Mouse (Mus musculus) right cerebral cortex, postnatal 10 days (tissue): ENCODE measurements around the gene Atpaf2.
"Not testable (repeated sequence)": the region's sequence is repeated elsewhere in the genome, so short reads cannot be mapped to it uniquely, and the experiment has no call there.

Source experiments
- DNase-seq, 2 experiments: peaks; one replicate each; pipeline ENCODE4 v3.0.0; 2021; ENCODE audit warnings: low spot score in 2 of 2

Gene Atpaf2

DNA sequence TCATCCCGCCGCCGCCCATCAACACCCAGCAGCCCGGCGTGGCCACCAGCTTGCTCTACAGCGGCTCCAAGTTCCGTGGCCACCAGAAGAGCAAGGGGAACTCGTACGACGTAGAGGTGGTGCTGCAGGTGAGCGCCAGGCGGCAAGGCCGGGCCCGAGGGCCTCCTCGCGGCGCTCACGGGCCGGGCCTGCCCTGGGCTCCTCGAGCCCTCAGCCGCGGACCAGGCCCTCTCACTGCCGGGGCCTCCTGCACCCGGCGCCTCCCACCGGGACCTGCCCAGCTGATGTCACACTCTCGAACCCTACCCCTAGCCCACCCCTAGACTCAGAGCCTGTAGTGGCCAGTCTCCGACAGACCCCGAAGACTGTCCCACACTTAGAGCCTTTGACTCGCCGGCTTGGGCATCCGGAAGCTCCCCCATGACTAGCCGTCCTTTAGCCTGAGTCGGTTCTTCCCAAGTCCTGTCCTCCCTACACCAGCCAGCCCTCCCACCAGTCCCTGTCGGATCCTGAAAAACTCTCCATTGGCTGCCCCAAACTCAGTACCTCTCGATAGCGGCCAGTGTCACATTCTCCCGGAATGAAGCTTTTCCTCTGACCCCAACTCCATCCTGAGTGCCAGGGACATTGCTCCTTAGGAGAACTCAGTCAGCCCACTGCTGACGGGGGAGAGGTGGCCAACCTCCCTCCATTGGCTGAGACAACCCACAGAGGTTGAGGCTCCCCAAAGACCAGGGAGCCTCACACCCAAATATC is at the start of gene Atpaf2:
Gene Atpaf2 (minus strand): TSS at position 741 of the 756 bp plus-strand sequence.
- peak in 1 of 2 experiments; percentile 52 for DNase-seq

DNA sequence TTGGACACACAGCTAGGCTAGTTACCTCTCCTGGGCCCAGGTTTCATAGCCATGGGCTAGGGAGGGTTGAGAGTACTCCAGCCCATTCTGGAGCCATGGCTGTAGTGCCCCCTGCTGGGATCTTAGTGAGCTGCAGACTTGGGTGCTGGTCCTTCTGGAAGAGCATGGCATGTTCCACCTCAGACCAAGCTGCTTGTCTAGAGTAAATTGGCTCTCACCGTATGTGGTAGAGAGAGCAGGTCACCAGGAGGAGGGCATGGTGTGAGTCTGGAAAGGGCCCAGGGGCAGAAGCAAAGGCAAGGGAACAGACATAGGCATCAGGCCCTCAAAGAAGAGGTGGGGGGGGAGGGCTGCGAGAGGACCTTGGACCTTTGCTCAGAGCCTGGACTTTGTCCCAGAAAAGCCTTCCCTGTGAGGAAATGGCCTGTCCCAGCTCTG is 47.7 kb upstream of the Atpaf2 start:
- no peak for DNase-seq

DNA sequence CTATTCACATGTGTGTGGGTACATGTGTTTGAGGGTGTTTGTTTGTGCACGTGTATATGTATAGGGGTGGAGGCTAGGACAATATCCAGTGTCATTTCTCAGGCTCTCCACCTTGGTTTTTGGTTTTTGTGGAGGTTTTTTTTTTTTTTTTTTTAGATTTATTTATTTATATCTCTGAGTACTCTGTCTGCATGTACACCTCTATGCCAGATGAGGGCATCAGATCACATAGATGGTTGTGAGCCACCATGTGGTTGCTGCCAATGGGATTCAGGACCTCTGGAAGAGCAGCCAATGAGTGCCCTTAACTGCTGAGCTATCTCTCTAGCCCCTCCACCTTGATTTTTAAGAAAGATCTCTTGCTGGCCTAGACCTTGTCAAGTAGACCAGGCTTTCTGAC is 39.7 kb upstream of the Atpaf2 start:
- no peak for DNase-seq

DNA sequence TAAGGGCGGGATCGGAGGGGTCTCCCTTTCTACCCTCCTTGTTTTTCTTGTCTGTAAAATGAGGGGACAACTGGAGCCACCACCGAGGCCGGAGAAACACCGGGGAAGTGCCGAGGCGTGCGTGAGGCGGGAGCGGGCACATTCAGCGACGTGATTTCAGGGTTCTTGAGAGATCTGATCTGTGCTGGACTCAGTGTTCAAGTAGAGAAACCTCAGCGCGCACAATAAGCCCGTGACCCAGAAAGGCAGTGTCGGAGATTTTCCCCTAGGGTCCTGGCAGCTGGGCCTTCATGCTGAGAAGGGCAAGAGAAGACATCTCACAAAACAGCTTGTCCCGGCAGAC is 36.5 kb upstream of the Atpaf2 start:
- no peak for DNase-seq

DNA sequence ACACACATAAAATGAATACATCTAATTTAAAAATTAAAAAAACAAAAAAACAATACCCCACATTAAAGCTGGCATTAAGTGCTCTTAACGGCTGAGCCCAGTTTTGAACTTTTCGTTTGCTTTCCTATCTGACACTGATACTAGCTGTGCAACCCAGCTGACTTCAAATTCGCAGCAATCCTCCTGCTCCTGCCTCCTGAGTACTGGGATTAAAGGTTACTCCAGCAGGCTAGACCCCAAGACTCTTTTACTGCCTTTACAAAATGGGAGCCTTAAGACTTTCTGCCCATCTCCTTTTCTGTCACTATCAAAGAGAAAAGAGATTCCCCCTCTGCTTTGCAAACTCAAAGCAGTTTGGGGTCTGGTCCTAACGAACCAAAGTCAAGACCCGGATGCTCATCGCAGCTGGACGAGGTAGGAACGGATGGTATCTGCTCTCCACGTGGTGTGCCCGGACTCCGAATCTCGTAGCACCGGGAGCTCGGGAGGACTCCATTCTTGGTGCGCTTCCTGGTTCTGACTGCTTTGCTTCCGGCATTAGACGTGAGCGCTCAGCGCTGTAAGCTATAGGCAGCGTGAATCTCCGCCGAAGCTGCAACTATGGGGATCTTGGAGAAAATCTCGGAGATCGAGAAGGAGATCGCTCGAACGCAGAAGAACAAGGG is 36.0 kb upstream of the Atpaf2 start, which contains the start of gene Drg2:
Gene Drg2 (plus strand): TSS at position 512 of the 665 bp plus-strand sequence.
- DNase-seq: peak; percentile 93 to 95

DNA sequence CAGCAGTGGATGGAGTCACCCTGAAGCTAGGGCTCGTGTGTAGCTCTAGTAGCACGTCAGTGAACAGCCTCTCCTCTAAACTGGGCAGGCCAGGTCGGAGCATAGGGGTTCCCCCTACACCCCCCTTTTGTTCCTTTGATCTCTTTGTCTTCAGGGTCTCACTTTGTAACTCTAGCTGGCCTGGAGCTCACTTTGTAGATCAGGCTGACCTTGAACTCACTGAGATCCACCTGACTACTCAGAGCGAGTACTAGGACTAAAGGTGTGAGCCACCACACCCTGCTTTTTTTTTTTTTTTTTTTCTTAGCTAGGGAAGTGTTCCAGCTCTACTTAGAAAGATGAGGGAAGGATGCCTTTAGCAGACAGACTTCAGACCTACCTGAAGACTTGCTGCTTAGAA is 25.8 kb upstream of the Atpaf2 start:
- DNase-seq: no peak

DNA sequence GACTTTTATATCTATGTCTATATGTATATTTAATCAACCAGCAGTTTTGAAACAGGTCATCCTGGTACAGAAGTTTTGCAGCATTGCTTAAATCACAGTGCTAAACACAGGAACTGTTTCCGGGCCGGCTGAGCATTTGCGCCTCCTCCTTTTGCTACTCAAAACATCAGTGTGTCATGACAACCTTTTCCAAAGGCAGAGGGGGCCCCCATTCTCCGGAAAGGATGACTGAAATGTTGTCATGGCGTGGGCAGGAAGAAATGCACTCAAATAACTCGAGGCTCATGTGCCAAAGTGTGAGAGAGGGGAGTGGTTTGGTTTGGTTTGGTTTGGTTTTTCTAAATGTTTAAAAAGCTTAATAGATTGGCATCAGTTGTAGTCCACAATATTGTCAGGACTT is 24.6 kb upstream of the Atpaf2 start:
- no peak for DNase-seq

DNA sequence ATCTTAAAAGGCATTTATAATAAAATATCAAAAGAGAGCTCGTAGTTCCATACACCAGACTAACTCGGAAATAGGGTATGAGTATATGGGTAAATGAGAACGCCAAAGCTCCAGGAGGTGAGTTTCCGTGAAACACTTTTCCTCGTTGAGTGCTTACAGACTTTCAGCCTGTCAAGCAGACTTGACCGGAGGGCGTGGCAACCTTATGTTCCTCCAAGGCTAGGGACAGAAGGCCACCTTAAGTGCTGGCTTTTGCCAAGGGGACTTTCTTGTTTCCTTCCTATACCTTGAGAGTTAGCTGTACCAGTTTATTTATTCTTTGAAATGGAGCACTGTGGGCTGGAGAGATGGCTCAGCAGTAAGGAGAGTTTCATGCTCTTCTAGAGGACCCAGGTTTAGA is 21.9 kb upstream of the Atpaf2 start:
- DNase-seq: no peak

DNA sequence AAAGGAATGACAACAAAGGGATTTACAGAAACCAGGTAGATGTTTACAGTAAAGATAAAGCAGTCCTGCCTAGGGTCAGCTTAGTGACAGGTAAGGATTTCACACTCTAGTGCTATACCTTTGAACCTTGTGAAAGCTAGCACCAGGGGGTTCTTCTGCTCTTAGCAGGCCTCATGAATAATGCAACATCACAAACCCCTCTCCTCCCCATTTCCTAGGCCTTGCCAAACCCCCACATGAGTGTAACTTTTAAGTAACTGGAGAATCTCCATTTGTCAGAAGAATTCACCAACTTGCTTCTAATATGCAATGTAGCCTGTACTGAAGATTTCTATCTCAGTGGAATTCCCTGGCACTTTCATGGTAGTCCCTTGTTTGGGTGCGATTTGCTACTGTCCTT is 21.4 kb upstream of the Atpaf2 start:
- DNase-seq: not testable (repeated sequence)

DNA sequence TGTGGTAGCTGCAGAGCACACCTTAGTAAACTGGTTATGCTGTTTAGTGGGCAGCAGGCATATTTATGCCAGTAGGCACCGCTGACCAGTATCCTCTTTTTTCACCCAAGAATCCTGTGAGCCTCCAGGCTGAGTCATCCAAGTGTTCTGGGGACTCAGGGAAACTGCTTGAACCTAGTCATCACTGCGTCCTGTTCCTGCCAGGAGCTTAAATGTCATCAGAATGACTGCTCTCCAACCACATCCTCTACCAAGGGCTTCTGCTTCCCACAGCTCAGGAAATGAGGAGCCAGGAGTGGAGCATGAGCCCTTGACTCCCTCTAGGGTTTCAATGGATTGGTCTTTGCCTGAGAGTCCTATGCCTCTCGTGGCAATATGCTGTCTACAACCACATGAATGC is 18.4 kb upstream of the Atpaf2 start:
- DNase-seq: no peak

DNA sequence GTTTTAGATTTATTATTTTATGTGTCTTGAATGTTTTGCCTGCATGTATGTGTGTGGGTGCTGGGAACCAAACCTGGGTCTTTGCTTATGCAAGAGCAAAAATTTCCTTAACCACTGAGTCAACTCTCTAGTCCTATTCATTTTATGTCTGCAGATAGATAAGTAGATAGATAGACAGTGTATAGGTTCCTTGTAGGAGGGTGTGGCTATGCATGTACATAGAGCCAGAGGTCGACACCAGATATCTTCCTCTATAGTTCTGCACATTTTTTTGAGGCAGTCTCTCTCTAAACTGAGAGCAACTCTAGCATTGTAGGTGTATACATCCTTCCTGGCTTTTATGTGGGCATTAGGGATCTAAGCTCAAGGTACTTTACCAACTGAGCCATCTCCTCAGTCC is 16.9 kb upstream of the Atpaf2 start:
- DNase-seq: no peak

DNA sequence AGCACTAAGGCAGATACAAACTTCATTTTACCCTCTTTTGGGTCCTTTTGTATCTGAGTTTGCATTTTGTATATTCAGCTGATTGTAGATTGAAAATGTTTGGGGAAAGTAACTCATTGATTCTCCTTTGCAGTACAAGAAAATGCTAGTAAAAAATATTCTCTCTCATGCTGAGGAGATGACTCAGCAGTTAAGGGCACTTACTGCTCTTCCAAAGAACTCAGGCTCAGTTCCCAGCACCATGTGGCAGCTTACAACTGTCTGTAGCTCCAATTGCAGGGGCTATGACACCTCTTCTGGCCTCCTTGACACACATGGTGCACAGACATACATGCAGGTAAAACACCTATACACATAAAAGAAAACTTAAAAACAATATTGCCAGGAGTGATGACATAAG is 15.2 kb upstream of the Atpaf2 start:
- no peak for DNase-seq

DNA sequence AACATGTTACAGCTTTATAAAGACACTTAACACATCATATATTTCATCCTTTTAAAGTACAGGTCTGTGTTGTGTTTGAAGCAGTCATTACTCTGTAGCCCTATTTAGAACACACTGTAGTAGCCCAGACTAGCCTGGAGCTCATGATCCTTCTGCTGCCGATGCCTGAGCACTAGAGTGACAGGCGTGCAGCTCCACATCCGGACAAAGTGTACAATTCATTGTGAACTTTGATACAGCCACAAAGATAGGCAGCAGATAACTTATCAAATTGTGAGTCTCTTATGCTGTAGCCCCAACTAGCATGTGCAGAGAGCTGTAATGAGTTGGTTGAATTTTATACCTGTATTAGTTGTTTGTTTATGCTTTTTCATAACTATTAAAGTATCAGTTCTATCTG is 9.4 kb upstream of the Atpaf2 start:
- no peak for DNase-seq

DNA sequence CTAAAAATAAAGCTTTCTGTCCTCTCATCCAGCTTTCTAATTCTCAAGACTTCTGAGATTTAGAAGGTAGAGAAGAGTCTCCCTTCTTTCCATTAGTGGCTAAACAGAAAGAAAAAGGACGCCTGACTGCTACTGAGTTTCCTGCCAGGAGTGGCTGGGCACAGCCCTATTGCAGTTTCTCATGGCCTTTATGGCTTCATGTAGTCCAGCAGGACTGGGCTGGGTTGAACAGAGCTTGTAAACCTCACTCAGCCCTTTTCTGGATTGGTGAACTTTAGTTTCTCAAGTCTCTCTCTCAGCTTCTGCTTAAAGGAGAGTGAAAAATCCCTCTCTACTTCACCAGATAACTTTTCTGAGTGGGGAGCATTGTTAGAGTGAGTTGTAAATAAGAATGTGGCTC is 8.2 kb upstream of the Atpaf2 start:
- DNase-seq: no peak

DNA sequence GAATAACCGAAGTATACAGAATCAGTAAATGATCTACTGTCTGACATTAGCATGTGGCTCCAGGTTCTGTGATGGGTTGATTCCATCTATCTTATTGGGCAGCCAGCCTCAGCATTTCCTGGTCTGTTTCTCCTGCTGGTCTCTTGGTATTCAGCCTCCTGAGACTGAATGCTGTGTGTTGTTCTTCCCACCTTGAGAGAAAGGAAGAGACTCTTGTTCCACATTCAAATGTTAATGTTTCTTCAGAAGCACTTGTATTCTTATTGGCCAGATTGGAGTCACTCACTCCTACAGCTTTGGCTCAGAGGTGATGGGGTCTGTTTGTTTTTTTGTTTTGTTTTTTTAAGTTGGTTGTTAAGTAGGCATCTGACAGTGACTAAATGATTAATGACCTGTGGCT is 4.7 kb upstream of the Atpaf2 start:
- no peak for DNase-seq

DNA sequence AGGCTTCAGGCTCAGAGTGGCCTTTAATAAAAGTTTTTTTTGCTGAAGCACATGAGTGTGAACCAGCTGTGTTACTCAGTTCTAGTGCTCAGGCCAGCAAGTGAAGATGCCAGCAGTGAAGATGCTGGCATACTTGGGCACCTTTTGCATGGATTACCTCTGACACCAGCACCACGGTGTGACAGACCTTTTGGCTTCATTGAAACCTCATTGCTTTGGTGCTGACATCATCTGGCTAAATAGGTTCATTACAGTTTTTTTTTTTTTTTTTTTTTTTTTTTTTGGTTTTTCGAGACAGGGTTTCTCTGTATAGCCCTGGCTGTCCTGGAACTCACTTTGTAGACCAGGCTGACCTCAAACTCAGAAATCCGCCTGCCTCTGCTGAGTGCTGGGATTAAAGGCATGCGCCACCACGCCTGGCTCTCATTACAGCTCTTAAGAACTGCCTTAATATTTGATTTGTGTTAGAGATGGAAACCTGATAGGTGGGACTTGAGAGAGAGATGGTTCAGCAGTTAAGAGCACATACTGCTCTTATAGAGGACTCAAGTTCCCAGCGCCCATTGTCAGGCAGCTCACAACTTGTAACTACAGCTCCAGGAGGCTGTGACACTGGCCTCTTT is 3.9 kb upstream of the Atpaf2 start:
- no peak for DNase-seq

DNA sequence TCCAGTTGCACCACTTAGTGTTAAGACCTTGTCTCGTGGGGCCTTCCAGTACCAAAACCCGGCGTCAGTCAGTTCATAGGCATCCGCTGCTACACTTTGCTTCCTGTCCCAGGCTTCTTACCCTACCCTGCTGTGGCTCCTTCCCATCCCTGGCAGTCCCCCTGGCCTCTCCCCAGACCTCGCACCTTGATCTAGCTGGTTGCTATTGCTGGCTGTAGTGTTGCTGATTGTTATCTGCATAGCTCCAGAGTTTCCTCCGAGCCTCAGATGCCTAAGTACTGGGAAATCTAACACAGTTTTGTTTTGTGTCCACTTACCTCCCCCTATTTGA is 181 bp upstream of the Atpaf2 start:
- peak in 1 of 2 experiments; percentile 38 for DNase-seq

DNA sequence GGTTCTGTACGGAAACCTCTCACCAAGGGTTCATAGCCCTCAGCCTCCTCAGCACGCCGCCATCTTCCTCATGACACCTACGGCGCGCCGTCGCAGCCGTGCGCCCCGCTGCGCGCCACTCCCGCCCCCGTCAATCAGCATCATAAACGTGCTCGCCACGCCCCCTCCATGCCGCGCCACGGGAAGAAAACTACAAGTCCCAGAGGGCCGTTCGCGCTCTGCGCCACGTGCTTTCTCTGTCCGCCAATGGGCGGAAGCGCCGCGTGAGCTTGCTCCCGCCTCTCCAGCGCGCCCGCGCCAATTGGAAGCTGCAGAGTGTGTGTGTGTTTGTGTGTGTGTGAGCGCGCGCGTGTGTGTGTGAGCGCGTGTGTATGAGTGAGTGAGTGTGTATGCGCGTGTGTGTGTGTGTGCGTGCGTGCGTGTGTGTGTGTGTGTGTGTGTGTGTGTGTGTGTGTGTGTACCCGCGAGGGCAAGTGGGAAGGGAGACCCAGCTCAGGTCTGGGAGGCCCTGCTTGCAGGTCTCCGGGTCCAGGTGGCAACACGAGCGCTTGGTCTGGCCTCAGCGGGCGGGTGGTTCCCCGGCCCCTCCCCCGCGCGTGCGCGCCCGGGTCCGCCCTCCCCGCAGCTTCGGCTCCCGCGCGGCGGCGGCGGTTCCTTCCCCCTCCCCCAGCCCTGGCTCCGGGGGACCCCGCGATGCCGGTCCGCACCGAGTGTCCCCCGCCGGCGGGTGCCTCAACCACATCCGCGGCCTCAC is 1.1 kb downstream of the Atpaf2 start, which contains the start of gene Gid4:
Gene Gid4 (plus strand): TSS at position 183 of the 754 bp plus-strand sequence.
- peak; percentile 99 to 100 for DNase-seq

DNA sequence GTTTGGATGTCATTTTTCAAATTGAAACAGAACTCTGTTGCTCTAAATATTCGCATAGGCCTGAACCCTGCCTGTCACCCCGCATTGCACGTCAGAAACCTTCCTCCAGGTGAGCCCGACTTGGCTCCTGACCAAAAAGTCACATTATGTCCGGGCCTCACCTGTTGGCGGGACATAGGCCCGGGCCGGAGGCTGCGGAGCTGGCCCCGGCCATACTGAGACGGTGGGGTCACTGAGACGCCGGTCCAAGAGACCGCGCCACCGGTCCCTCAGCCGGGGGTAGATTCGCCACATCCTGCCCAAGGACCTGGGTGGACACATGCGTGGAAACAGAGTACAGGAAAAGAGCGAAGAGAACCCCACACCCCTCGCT is 1.7 kb downstream of the Atpaf2 start:
- no peak for DNase-seq

DNA sequence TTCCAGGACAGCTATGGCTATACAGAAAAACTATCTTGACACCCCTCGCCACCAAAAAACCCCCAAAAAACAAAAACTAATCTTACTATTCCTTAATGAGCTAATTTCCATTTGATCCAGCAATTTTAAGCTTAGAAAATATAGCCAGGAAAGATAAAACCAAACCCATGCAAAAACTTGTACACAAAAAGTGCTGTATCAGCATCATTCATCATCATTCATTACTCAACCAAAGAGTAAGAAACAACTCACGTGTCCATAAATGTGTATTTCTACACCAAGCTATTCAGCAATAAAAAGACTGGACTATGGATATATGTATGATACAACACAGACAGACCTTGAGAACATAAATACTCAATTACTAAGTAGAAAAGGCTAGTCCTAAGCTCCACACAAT is 5.3 kb downstream of the Atpaf2 start:
- no peak for DNase-seq

DNA sequence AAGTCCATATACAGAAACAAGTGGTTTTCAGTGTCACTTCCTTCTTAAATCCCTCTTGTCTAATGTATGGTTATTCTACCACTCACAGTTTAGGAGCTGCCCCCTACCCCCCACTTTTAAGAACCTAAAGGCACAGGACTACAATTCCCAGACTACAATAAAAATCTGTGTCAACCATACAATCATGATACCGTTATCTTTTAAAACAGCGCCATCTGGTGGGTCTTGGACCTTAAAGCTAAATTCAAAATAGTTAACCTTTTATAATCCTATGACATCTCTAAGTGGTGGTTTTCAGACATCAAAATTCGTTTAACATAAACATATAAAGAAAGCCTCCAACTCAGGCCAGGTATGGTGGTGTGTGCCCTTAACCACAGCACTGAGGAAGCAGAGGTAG is 6.1 kb downstream of the Atpaf2 start:
- DNase-seq: peak; percentile 55 to 71

DNA sequence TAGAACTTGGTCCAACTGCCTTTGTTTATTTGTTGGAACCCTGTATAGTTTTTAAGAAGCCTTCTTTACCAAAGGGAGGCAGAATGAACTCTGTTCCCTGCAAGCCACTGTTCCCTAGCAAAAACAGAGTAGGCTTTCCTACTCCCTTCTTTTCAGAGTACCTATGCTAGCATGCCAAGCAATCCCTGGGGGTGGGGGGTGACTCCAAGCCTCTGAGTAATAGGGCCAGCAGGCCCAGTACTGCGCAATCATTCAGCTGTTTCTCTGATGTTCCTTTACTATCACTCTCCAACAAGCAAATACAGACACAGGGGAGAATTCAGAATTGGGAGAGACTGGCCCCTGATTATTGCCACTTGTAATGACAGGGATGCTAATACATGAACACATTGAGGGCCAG is 11.7 kb downstream of the Atpaf2 start:
- DNase-seq: no peak
